8 mouse cellular contexts compared by ENCODE assay signal in genomic region chr17:26938731-26939130, GRCm38 (mm10). TPM values are rescaled to one million over a fixed set of nuclear protein-coding genes. Genes with fewer than 3 reads are reported as not detected.
DNase-seq lines count a peak whose midpoint lies in the region; ATAC-seq and TF ChIP-seq lines count a peak whose summit lies in the region.

No protein-coding gene starts in this region.

- peak overlapping the region; percentile 71 for H3K9ac ChIP-seq in heart, embryonic 14.5 days (ENCODE audit: low read length)
- H3K9ac ChIP-seq in forebrain, embryonic 14.5 days (ENCODE audit: low read length), result peak overlapping the region; percentile 69
- H3K9ac ChIP-seq in liver, embryonic 11.5 days (ENCODE audit: low read depth, low read length), result peak overlapping the region; percentile 77
- H3K9ac ChIP-seq in stomach, embryonic 14.5 days (replicated peaks; ENCODE audit: low read depth, low read length), result peak overlapping the region; percentile 63

- peaks cover 17 to 33% of the 10 kb centered on the region in 2 experiments for H3K4me1 ChIP-seq in heart, embryonic 14.5 days (ENCODE audit: control insufficient read depth in 2 of 2, insufficient read depth in 2 of 2, low read length in 2 of 2)
- H3K4me1 ChIP-seq in bone marrow macrophage, adult 2 months (ENCODE audit: control insufficient read depth, insufficient read depth, low read length), result peaks cover 20% of the 10 kb centered on the region
- peaks cover 35% of the 10 kb centered on the region for H3K4me1 ChIP-seq in forebrain, embryonic 14.5 days (ENCODE audit: control insufficient read depth, insufficient read depth, low read length)
- H3K4me1 ChIP-seq in liver, embryonic 11.5 days (replicated peaks; ENCODE audit: control insufficient read depth, insufficient read depth, low read length), result peaks cover 25% of the 10 kb centered on the region
- H3K4me1 ChIP-seq in stomach, embryonic 14.5 days (ENCODE audit: control insufficient read depth, insufficient read depth, low read length), result peaks cover 31% of the 10 kb centered on the region

- ATAC-seq in heart, embryonic 14.5 days (ENCODE audit: insufficient number of reproducible peaks, insufficient read depth, low FRiP score, low read depth), result no peak
- no peak for ATAC-seq in forebrain, embryonic 14.5 days
- ATAC-seq in liver, embryonic 11.5 days (replicated peaks; ENCODE audit: low FRiP score), result no peak
- no peak for ATAC-seq in stomach, embryonic 14.5 days (ENCODE audit: insufficient number of reproducible peaks, insufficient read depth, low FRiP score, low read depth)

- no peak for DNase-seq in heart, adult 18-20 months
- no peak for DNase-seq in forebrain, embryonic 14.5 days (ENCODE audit: low spot score)
- DNase-seq in liver, embryonic 11.5 days (ENCODE audit: low spot score), result no peak
- DNase-seq in frontal cortex, postnatal 14 days (ENCODE audit: low spot score in 2 of 2), result no peak
- DNase-seq in urinary bladder, postnatal 25 days (ENCODE audit: low spot score), result no peak

- peak overlapping the region; percentile 72 to 87 for H3K27ac ChIP-seq in heart, embryonic 14.5 days (replicated peaks in 1 of 2; ENCODE audit: control insufficient read depth in 1 of 2, insufficient read depth in 1 of 2, low read depth in 2 of 2, low read length in 2 of 2)
- H3K27ac ChIP-seq in bone marrow macrophage, adult 2 months (ENCODE audit: insufficient read depth, low read depth, low read length), result peak overlapping the region; percentile 79
- peak overlapping the region; percentile 67 for H3K27ac ChIP-seq in forebrain, embryonic 14.5 days (ENCODE audit: low read depth, low read length)
- peak overlapping the region; percentile 91 for H3K27ac ChIP-seq in liver, embryonic 11.5 days (ENCODE audit: low read depth, low read length)
- H3K27ac ChIP-seq in stomach, embryonic 14.5 days (ENCODE audit: low read length), result peak overlapping the region; percentile 84

- H3K36me3 ChIP-seq in heart, embryonic 14.5 days (ENCODE audit: control insufficient read depth, insufficient read depth, low read length), result peaks cover 38% of the 10 kb centered on the region
- H3K36me3 ChIP-seq in forebrain, embryonic 14.5 days (ENCODE audit: control insufficient read depth, insufficient read depth, low read length), result peaks cover 37% of the 10 kb centered on the region
- peaks cover 15% of the 10 kb centered on the region; the same call in 1 of the 2 replicates for H3K36me3 ChIP-seq in liver, embryonic 11.5 days (ENCODE audit: control insufficient read depth, insufficient read depth, low read length)
- H3K36me3 ChIP-seq in stomach, embryonic 14.5 days (ENCODE audit: control insufficient read depth, insufficient read depth, low read length), result peaks cover 17% of the 10 kb centered on the region

- under 1% methylated on average over 22 of the region's 22 CpGs for WGBS in heart, embryonic 14.5 days
- 1% methylated on average over 22 of the region's 22 CpGs for WGBS in forebrain, embryonic 14.5 days
- under 1% methylated on average over 22 of the region's 22 CpGs for WGBS in liver, embryonic 11.5 days
- under 1% methylated on average over 22 of the region's 22 CpGs for WGBS in stomach, embryonic 14.5 days

- no peaks in the 10 kb centered on the region for H3K27me3 ChIP-seq in heart, embryonic 14.5 days (ENCODE audit: control insufficient read depth, insufficient read depth, low read length)
- no peaks in the 10 kb centered on the region for H3K27me3 ChIP-seq in forebrain, embryonic 14.5 days (replicated peaks; ENCODE audit: control insufficient read depth, insufficient read depth, low read length)
- H3K27me3 ChIP-seq in liver, embryonic 11.5 days (replicated peaks; ENCODE audit: control insufficient read depth, insufficient read depth, low read length), result no peaks in the 10 kb centered on the region
- H3K27me3 ChIP-seq in stomach, embryonic 14.5 days (ENCODE audit: control insufficient read depth, insufficient read depth, low read length), result no peaks in the 10 kb centered on the region

- no peaks in the 10 kb centered on the region for H3K9me3 ChIP-seq in heart, embryonic 14.5 days (ENCODE audit: control insufficient read depth, low read length)
- no peaks in the 10 kb centered on the region for H3K9me3 ChIP-seq in forebrain, embryonic 14.5 days (replicated peaks; ENCODE audit: control insufficient read depth, low read length)
- no peaks in the 10 kb centered on the region for H3K9me3 ChIP-seq in liver, embryonic 11.5 days (ENCODE audit: control insufficient read depth, low read length)
- no peaks in the 10 kb centered on the region for H3K9me3 ChIP-seq in stomach, embryonic 14.5 days (ENCODE audit: control insufficient read depth, low read depth, low read length)

- peak overlapping the region; percentile 70 to 78 for H3K4me3 ChIP-seq in heart, embryonic 14.5 days (ENCODE audit: control insufficient read depth in 1 of 2, insufficient read depth in 1 of 2, low read depth in 1 of 2, low read length in 2 of 2)
- H3K4me3 ChIP-seq in bone marrow macrophage, adult 2 months (ENCODE audit: insufficient read depth, low read length), result peak overlapping the region; percentile 84
- H3K4me3 ChIP-seq in forebrain, embryonic 14.5 days (ENCODE audit: low read depth, low read length), result peak overlapping the region; percentile 50
- H3K4me3 ChIP-seq in liver, embryonic 11.5 days (ENCODE audit: low read depth, low read length), result peak overlapping the region; percentile 76
- peak overlapping the region; percentile 66 for H3K4me3 ChIP-seq in stomach, embryonic 14.5 days (ENCODE audit: low read depth, low read length)

- no peak for TF ChIP-seq CTCF in bone marrow macrophage, adult 2 months (IDR thresholded peaks at IDR 0.05; ENCODE audit: low read depth, low read length)

- no peak for TF ChIP-seq POLR2A in bone marrow macrophage, adult 2 months (IDR thresholded peaks at IDR 0.05; ENCODE audit: borderline replicate concordance, low read depth, low read length)

- H3K4me2 ChIP-seq in heart, embryonic 14.5 days (ENCODE audit: low read length), result peak overlapping the region; percentile 76
- peak overlapping the region; percentile 90 for H3K4me2 ChIP-seq in forebrain, embryonic 14.5 days (ENCODE audit: low read length)
- H3K4me2 ChIP-seq in liver, embryonic 11.5 days, result peak overlapping the region; percentile 98
- peak overlapping the region; percentile 98 for H3K4me2 ChIP-seq in stomach, embryonic 14.5 days (replicated peaks; ENCODE audit: low read depth, low read length)

RNA-seq across cellular contexts. Expression of gene Cuta, which starts 0.6 kb away (rescaled TPM):
- 156 and 173 TPM in 2 replicates for polyA plus RNA-seq in heart, embryonic 14.5 days (2014; fragmentation: Nextera tagmentation; extraction: Ambion mirVana)
- total RNA-seq in heart, adult 18-20 months (2021), result 100 to 1,000 TPM in 1 of 2 experiments, 10 to 100 TPM in 1; 93.2 to 100 TPM
- 120 and 134 TPM in 2 replicates for polyA plus RNA-seq in bone marrow macrophage, adult 2 months (2012; ENCODE audit: insufficient read depth, insufficient read length, missing spikeins)
- polyA plus RNA-seq in forebrain, embryonic 14.5 days (2014; fragmentation: Nextera tagmentation; extraction: Ambion mirVana), result 137 and 150 TPM in 2 replicates
- 159 and 171 TPM in 2 replicates for polyA plus RNA-seq in liver, embryonic 11.5 days (2014; fragmentation: Nextera tagmentation; extraction: Ambion mirVana)
- polyA plus RNA-seq in stomach, embryonic 14.5 days (2014; fragmentation: Nextera tagmentation; extraction: Ambion mirVana), result 152 and 161 TPM in 2 replicates

RNA-seq across cellular contexts. Expression of gene Syngap1, which starts 2.3 kb away (rescaled TPM):
- polyA plus RNA-seq in heart, embryonic 14.5 days (2014; fragmentation: Nextera tagmentation; extraction: Ambion mirVana), result 1.5 TPM in 2 replicates
- total RNA-seq in heart, adult 18-20 months (2021), result 1 to 10 TPM; 3.6 to 5.5 TPM
- 2.4 and 3.5 TPM in 2 replicates for polyA plus RNA-seq in bone marrow macrophage, adult 2 months (2012; ENCODE audit: insufficient read depth, insufficient read length, missing spikeins)
- 4.2 and 4.9 TPM in 2 replicates for polyA plus RNA-seq in forebrain, embryonic 14.5 days (2014; fragmentation: Nextera tagmentation; extraction: Ambion mirVana)
- 1.4 and 1.6 TPM in 2 replicates for polyA plus RNA-seq in liver, embryonic 11.5 days (2014; fragmentation: Nextera tagmentation; extraction: Ambion mirVana)
- polyA plus RNA-seq in stomach, embryonic 14.5 days (2014; fragmentation: Nextera tagmentation; extraction: Ambion mirVana), result 3.0 and 3.3 TPM in 2 replicates

RNA-seq across cellular contexts. Expression of gene Phf1, which starts 5.9 kb away (rescaled TPM):
- polyA plus RNA-seq in heart, embryonic 14.5 days (2014; fragmentation: Nextera tagmentation; extraction: Ambion mirVana), result 5.2 and 8.0 TPM in 2 replicates
- total RNA-seq in heart, adult 18-20 months (2021), result 10 to 100 TPM; 15.3 to 16.5 TPM
- polyA plus RNA-seq in bone marrow macrophage, adult 2 months (2012; ENCODE audit: insufficient read depth, insufficient read length, missing spikeins), result 32.1 and 34.3 TPM in 2 replicates
- 10.0 and 12.1 TPM in 2 replicates for polyA plus RNA-seq in forebrain, embryonic 14.5 days (2014; fragmentation: Nextera tagmentation; extraction: Ambion mirVana)
- 3.2 and 3.4 TPM in 2 replicates for polyA plus RNA-seq in liver, embryonic 11.5 days (2014; fragmentation: Nextera tagmentation; extraction: Ambion mirVana)
- 8.9 and 9.9 TPM in 2 replicates for polyA plus RNA-seq in stomach, embryonic 14.5 days (2014; fragmentation: Nextera tagmentation; extraction: Ambion mirVana)

RNA-seq across cellular contexts. Expression of gene Kifc5b, which starts 21.8 kb away (rescaled TPM):
- polyA plus RNA-seq in heart, embryonic 14.5 days (2014; fragmentation: Nextera tagmentation; extraction: Ambion mirVana), result 4.2 and 5.0 TPM in 2 replicates
- 1 to 10 TPM in 1 of 2 experiments, under 1 TPM in 1; 0.37 to 1.1 TPM for total RNA-seq in heart, adult 18-20 months (2021)
- polyA plus RNA-seq in bone marrow macrophage, adult 2 months (2012; ENCODE audit: insufficient read depth, insufficient read length, missing spikeins), result 8.3 and 11.0 TPM in 2 replicates
- polyA plus RNA-seq in forebrain, embryonic 14.5 days (2014; fragmentation: Nextera tagmentation; extraction: Ambion mirVana), result 2.4 and 3.0 TPM in 2 replicates
- 8.6 and 8.7 TPM in 2 replicates for polyA plus RNA-seq in liver, embryonic 11.5 days (2014; fragmentation: Nextera tagmentation; extraction: Ambion mirVana)
- 7.1 and 8.2 TPM in 2 replicates for polyA plus RNA-seq in stomach, embryonic 14.5 days (2014; fragmentation: Nextera tagmentation; extraction: Ambion mirVana)

RNA-seq across cellular contexts. Expression of gene Zbtb9, which starts 34.2 kb away (rescaled TPM):
- 6.8 TPM in 2 replicates for polyA plus RNA-seq in heart, embryonic 14.5 days (2014; fragmentation: Nextera tagmentation; extraction: Ambion mirVana)
- 1 to 10 TPM; 2.6 to 3.7 TPM for total RNA-seq in heart, adult 18-20 months (2021)
- polyA plus RNA-seq in bone marrow macrophage, adult 2 months (2012; ENCODE audit: insufficient read depth, insufficient read length, missing spikeins), result 10.4 TPM in 2 replicates
- polyA plus RNA-seq in forebrain, embryonic 14.5 days (2014; fragmentation: Nextera tagmentation; extraction: Ambion mirVana), result 9.1 and 10.0 TPM in 2 replicates
- 9.7 and 9.9 TPM in 2 replicates for polyA plus RNA-seq in liver, embryonic 11.5 days (2014; fragmentation: Nextera tagmentation; extraction: Ambion mirVana)
- polyA plus RNA-seq in stomach, embryonic 14.5 days (2014; fragmentation: Nextera tagmentation; extraction: Ambion mirVana), result 9.8 and 10.5 TPM in 2 replicates
